Mouse (Mus musculus): ENCODE measurements around the gene Mastl.
A peak's percentile ranks its signal among the peaks of the same experiment; 100 is the strongest.

Mastl gene

GRCm38 (mm10) chr2:23155777-23156607, at the start of gene Mastl, which contains the start of gene Yme1l1:
Gene Mastl (minus strand): TSS chr2:23156024.
Gene Yme1l1 (plus strand): TSS chr2:23156369.
- DNase-seq (ENCODE audit: low spot score in 2 of 2) = peak; percentile 97 to 98

DNA sequence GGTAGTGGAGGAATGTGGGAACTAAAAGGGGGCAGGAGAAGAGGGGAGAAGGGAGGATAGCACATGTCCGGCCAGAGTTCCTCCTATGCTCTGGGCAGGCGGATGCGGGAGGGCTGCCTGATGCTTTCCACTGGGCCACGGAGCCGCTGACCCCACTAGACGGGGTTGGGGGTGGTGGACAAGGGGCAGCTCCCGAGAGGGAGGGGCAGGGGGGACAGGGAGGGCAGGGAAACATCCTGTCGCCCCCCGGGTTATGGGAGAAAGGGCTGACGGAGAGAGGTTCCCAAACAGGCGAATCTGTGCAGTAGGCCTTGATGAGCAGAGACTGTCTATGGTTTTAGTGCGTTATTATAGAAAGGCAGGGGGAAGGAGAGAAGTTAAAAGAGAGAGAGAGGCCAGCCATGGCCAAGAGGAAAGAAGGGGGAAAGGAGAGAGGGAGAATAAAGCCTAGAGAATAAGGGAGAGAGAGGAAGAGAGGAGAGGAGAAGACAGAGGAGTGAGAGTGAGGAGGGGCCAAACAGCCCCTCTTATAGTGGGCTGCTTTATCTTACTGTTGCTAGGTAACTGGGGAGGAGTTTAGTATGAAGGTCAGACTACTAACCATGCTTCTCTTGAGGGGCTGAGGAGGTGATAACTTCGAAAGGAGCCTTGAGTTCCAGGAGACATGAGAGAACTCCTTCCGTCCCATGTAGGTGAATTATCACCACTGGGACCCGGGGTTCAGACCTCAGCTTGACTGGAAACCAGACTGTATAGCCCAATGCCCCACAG, 47.3 kb upstream of the Mastl start:
- no peak for DNase-seq (ENCODE audit: low spot score in 2 of 2)

- no peak for DNase-seq (ENCODE audit: low spot score in 2 of 2)
Measured at GRCm38 (mm10) chr2:23201034-23201433, 45.2 kb upstream of the Mastl start.

DNA sequence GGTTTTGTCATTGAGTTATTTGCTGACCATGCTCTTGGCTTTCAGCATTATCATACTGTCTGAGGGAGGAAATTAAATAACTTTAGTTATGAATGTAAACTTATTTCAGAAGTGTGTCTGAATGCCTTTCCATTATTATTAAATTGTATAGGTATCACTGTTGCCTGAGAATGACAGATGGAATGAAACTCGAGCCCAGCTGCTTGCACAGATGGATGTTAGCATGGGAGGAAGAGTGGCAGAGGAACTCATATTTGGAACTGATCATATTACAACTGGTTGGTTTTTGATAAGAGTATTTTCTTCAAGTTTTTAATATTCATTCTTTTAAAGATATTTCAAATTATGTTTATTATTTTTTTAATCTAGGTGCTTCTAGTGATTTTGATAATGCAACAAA, 38.5 kb upstream of the Mastl start:
- DNase-seq (ENCODE audit: low spot score in 2 of 2) = no peak

DNA sequence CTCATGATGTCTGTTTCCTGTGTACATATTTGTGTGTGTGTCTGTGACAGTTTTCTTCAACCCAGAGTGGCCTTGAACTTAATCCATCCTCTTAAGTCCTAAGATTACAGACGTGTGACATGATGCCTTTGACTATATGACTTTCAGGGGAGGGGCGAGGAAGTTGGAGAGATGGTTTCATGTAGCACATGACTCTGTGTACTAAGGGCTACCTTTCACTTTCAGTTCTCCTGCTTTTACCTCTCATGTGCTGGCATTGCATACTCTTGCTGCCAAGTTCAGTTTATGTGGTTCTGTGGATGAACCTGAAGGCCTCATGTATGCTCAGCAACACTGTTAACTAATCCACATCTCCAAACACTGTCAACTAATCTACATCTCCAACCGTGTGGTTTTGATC, 16.5 kb upstream of the Mastl start:
- DNase-seq (ENCODE audit: low spot score in 2 of 2) = no peak

DNA sequence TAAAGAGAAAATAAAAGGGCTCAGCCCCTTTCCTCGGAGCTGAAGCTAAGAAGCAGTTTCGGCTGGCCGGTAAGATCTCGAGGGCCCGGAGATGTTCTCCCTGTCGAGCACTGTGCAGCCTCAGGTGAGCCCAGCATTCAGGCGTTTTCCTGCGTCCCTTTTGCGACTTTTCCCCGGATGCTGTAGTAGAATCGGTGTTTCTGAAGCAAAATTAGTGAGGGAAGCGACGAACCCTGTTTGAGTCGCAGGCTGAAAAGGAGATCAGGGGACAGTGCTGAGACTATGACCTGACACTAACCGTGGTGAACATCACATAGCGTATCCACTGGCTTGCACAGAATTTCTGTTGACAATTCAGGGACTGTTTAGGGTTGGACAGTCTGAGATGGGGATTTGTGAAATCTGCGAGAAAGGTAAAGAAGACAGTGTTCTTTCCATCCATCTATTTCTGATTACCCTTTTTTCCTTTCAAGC, 821 bp upstream of the Mastl start:
- no peak for DNase-seq (ENCODE audit: low spot score in 2 of 2)

- DNase-seq (ENCODE audit: low spot score in 2 of 2) = no peak
Measured at GRCm38 (mm10) chr2:23155199-23155621, 614 bp downstream of the Mastl start.

DNA sequence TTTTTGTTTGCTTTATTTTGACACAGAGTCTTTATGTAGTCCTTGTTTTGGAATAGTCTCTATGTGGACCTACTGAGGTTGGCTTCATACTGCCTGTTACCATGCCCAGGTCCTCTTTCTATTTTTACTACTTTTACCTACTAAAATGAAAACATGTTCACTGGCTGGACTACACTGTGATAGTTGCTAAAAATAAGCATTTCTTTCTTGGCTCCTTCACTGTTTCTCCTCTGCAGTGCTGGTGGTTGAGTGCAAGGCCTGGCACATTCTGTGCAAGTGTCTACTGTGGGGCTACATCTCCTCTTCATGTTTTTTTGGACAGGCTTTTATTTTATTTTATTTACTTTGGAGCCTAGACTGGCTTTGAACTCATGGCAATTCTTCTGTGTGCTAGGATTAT, 36.3 kb downstream of the Mastl start:
- no peak for DNase-seq (ENCODE audit: low spot score in 2 of 2)

GRCm38 (mm10) chr2:23102266-23102665, 53.6 kb downstream of the Mastl start:
- DNase-seq (ENCODE audit: low spot score in 2 of 2) = no peak

GRCm38 (mm10) chr2:23097028-23097427, 58.8 kb downstream of the Mastl start:
- no peak for DNase-seq (ENCODE audit: low spot score in 2 of 2)

- peak; percentile 9 to 17 for DNase-seq (ENCODE audit: low spot score in 2 of 2)
Measured at GRCm38 (mm10) chr2:23092216-23092615, 63.6 kb downstream of the Mastl start.

DNA sequence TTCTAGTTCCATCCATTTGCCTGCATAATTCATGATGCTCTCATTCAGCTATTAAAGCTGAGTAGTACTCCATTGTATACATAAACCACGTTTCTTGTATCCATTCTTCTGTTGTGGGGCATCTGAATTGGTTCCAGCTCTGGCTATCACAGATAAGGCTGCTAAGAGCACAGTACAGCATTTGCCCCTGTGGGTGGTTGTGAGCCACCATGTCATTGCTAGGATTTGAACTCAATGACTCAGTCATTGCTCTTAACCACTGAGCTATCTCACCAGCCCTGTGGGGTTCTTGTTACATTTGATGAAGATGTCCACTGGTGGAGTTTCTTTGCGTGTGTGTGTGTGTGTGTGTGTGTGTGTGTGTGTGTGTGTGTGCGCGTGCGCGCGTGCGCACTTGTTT, 71.3 kb downstream of the Mastl start:
- DNase-seq (ENCODE audit: low spot score in 2 of 2) = no peak

GRCm38 (mm10) chr2:23078588-23078987, 77.2 kb downstream of the Mastl start:
- DNase-seq (ENCODE audit: low spot score in 2 of 2) = no peak

- DNase-seq (ENCODE audit: low spot score in 2 of 2) = no peak
Measured at GRCm38 (mm10) chr2:23077693-23078092, 78.1 kb downstream of the Mastl start.

GRCm38 (mm10) chr2:23076783-23077182, 79.0 kb downstream of the Mastl start:
- DNase-seq (ENCODE audit: low spot score in 2 of 2) = no peak

DNA sequence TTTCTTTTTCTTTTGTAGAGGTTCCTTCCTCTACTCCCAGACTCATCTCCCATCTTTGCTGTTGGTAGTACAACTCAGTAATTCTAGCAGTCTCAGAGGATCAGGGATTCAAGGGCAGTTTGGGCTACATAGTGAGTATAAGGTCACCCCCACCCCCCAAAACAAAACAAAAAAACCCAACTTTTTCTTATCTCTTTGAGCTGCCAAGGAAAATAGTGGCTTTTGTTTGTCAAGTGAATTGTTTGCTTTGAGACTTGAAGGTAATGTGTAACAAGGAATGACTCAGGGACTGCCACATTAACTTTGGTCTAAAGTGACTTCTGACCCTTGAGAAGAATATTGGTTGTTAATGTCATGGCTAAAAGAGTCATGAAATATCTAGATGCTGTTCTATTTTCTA, 80.0 kb downstream of the Mastl start:
- DNase-seq (ENCODE audit: low spot score in 2 of 2) = no peak

DNA sequence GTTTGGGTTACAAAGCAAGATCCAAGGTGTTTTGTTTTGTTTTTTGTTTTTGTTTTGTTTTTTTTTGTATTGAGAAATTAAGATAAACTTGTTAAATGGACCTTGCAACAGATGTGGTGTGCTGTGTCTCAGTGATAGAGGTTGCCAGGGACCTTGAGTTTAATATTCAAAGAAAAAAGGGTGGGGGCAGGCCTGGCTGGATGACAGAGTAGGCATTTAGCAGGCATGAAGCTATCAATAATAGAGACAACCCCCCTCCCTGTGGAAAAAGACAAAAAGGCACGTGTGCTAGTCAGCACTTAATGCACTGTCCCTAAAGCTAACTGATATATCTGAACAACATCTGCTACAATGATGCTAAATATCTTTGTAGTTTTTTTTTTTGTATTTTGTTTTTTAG, 84.4 kb downstream of the Mastl start:
- no peak for DNase-seq (ENCODE audit: low spot score in 2 of 2)

GRCm38 (mm10) chr2:23070491-23070890, 85.3 kb downstream of the Mastl start:
- DNase-seq (ENCODE audit: low spot score in 2 of 2) = no peak

- DNase-seq (ENCODE audit: low spot score in 2 of 2) = peak; percentile 95
Measured at GRCm38 (mm10) chr2:23068894-23069744, 86.7 kb downstream of the Mastl start.

DNA sequence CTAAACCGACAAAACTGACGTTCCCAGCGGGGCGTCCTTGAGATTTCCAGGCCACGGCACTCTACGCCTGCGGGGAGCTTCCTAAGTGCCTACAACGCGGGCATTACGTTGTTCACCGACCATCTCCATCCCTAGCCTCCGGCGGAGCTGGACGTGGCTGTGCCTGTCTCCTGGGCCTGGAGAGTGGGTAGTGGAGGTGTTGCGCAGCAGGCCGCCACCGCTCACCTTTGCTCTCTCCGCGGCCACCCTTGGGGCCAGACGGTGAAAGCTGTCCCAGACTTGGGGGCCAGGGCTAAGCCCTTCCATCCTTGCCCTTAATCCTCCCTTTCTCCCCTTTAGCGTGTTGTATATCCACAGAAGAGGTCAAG, 87.5 kb downstream of the Mastl start:
- DNase-seq (ENCODE audit: low spot score in 2 of 2) = no peak

GRCm38 (mm10) chr2:23067552-23068369, 88.1 kb downstream of the Mastl start, which contains the start of gene Acbd5:
Gene Acbd5 (plus strand): TSS chr2:23068167.
- DNase-seq (ENCODE audit: low spot score in 2 of 2) = peak; percentile 94 to 96

Measured in right cerebral cortex, adult 2 months (tissue).